Mouse (Mus musculus) ES-E14 (cell line): ENCODE measurements around the gene Rgma.

ENCODE experiments used
- CHD2 ChIP-seq: IDR thresholded peaks from 2 replicates; pipeline ENCODE4 v1.6.1; 2014; ENCODE audit warnings: mild to moderate bottlenecking, low read depth, low read length, inconsistent platforms
- HCFC1 ChIP-seq: IDR thresholded peaks from 2 replicates; pipeline ENCODE4 v1.6.1; 2012; ENCODE audit warnings: low read length, inconsistent platforms, borderline replicate concordance; ENCODE audit not compliant: insufficient read depth
- MAFK ChIP-seq: IDR thresholded peaks from 2 replicates; pipeline ENCODE4 v1.6.1; 2014; ENCODE audit warnings: mild to moderate bottlenecking, low read depth, low read length, inconsistent platforms; ENCODE audit not compliant: insufficient read depth
- ZC3H11A ChIP-seq: IDR thresholded peaks from 2 replicates; pipeline ENCODE4 v1.6.1; 2012; ENCODE audit warnings: low read depth, mild to moderate bottlenecking, inconsistent platforms, low read length, borderline replicate concordance
- ZNF384 ChIP-seq: IDR thresholded peaks from 2 replicates; pipeline ENCODE4 v1.6.1; 2012; ENCODE audit warnings: low read depth, low read length, inconsistent platforms

- no peak for TF ChIP-seq MAFK
- TF ChIP-seq ZNF384: no peak
- TF ChIP-seq HCFC1: no peak
- no peak for TF ChIP-seq ZC3H11A
- TF ChIP-seq CHD2: no peak
Measured at GRCm38 (mm10) chr7:73451594-73451993, 76.3 kb downstream of the Rgma start.
